Mouse (Mus musculus) layer of hippocampus, postnatal 25 days (tissue): ENCODE results near the gene Zfp746. TPM values are rescaled to one million over a fixed set of nuclear protein-coding genes. Genes with fewer than 3 reads are reported as not detected.
"Not testable (repeated sequence)": the region's sequence is repeated elsewhere in the genome, so short reads cannot be mapped to it uniquely, and the experiment has no call there.

Experiments
- DNase-seq, 2 experiments: peaks; one replicate each; pipeline ENCODE4 v3.0.0; 2022; ENCODE audit warnings: mixed read lengths in 2 of 2, low spot score in 1 of 2; ENCODE audit errors: extremely low spot score in 1 of 2
- total RNA-seq, 2 experiments: library from RNA; stranded (reverse); gene quantifications; 2 replicates each; pipeline ENCODE4 v1.2.3; 2021

Gene Zfp746
- 10 to 100 TPM; 29.6 to 31.8 TPM for total RNA-seq

GRCm38 (mm10) chr6:48086471-48086878 lies at the start of gene Zfp746:
Zfp746 (minus strand) TSS chr6:48086593.
- peak; percentile 91 to 96 for DNase-seq

GRCm38 (mm10) chr6:48121092-48121491 lies 34.7 kb upstream of the Zfp746 start:
- not testable (repeated sequence) for DNase-seq

- no peak for DNase-seq
These were observed 29.6 kb upstream of the Zfp746 start for GRCm38 (mm10) chr6:48116036-48116435.

- no peak for DNase-seq
These were observed 743 bp upstream of the Zfp746 start for GRCm38 (mm10) chr6:48086957-48087715.

GRCm38 (mm10) chr6:48085521-48086404 lies 630 bp downstream of the Zfp746 start:
- DNase-seq: peak; percentile 40 to 50

GRCm38 (mm10) chr6:48083733-48084191 lies 2.6 kb downstream of the Zfp746 start:
- DNase-seq: no peak

GRCm38 (mm10) chr6:48081952-48082351 lies 4.4 kb downstream of the Zfp746 start:
- no peak for DNase-seq

- no peak for DNase-seq
These were observed 5.4 kb downstream of the Zfp746 start for GRCm38 (mm10) chr6:48081021-48081420.

- DNase-seq: no peak
These were observed 13.1 kb downstream of the Zfp746 start for GRCm38 (mm10) chr6:48073316-48073715.

- no peak for DNase-seq
These were observed 18.9 kb downstream of the Zfp746 start for GRCm38 (mm10) chr6:48067492-48067891.

GRCm38 (mm10) chr6:48065587-48066075 lies 20.8 kb downstream of the Zfp746 start:
- no peak for DNase-seq

- no peak for DNase-seq
These were observed 21.9 kb downstream of the Zfp746 start for GRCm38 (mm10) chr6:48064451-48064850.

GRCm38 (mm10) chr6:48063940-48064339 lies 22.5 kb downstream of the Zfp746 start:
- DNase-seq: no peak

- DNase-seq: no peak
These were observed 25.5 kb downstream of the Zfp746 start for GRCm38 (mm10) chr6:48060895-48061294.

GRCm38 (mm10) chr6:48060421-48060820 lies 26.0 kb downstream of the Zfp746 start:
- no peak for DNase-seq

- no peak for DNase-seq
These were observed 34.3 kb downstream of the Zfp746 start for GRCm38 (mm10) chr6:48052136-48052535.

GRCm38 (mm10) chr6:48051666-48052065 lies 34.7 kb downstream of the Zfp746 start:
- DNase-seq: no peak

GRCm38 (mm10) chr6:48049273-48050065 lies 36.9 kb downstream of the Zfp746 start:
- no peak for DNase-seq

GRCm38 (mm10) chr6:48048426-48049272 lies 37.7 kb downstream of the Zfp746 start, which contains the start of gene Zfp777:
Zfp777 (minus strand) TSS chr6:48048911.
- peak; percentile 60 to 63 for DNase-seq
